Mouse (Mus musculus): ENCODE data around the gene Gm26602. TPM values are rescaled to one million over a fixed set of nuclear protein-coding genes. Genes with fewer than 3 reads are reported as not detected.

The Gm26602 gene
- polyA plus RNA-seq, 1 experiment from 2014 or later, result not detected

GRCm38 (mm10) chr10:79937775-79938526 is 27.3 kb downstream of the Gm26602 start:
- DNase-seq (ENCODE audit: low read depth, low spot score) (no peak), ATAC-seq (no peak)
- POLR2A ChIA-PET, result no interaction called here
- no peaks in the 10 kb centered on the region for H3K27me3 ChIP-seq
- in situ Hi-C loops (cut with MboI; ENCODE audit: low pct_unique_long_range_greater_than_20kb), result no loop called here
- CTCF ChIA-PET, result interaction anchor here (1.3 to 2.5 kb wide), 2 partner anchors 13 to 20 kb away, joined by 4 to 8 read pairs; no protein-coding TSS in a partner anchor
- TF ChIP-seq CTCF (IDR thresholded peaks at IDR 0.05), result no peak

GRCm38 (mm10) chr10:79940749-79941148 is 30.1 kb downstream of the Gm26602 start:
- CTCF ChIA-PET, result interaction anchor here (1.5 kb wide), 1 partner anchor 10 kb away, joined by 4 read pairs; no protein-coding TSS in a partner anchor
- ATAC-seq (no peak), DNase-seq (ENCODE audit: low read depth, low spot score) (no peak)
- TF ChIP-seq CTCF (IDR thresholded peaks at IDR 0.05), result no peak
- in situ Hi-C loops (cut with MboI; ENCODE audit: low pct_unique_long_range_greater_than_20kb), result no loop called here
- POLR2A ChIA-PET, result interaction anchor here (0.6 to 1.6 kb wide), 3 partner anchors 13 to 70 kb away, joined by 3 to 6 read pairs (median 5); no protein-coding TSS in a partner anchor
- no peaks in the 10 kb centered on the region for H3K27me3 ChIP-seq

GRCm38 (mm10) chr10:79942988-79943387 is 32.3 kb downstream of the Gm26602 start:
- ChIA-PET CTCF (interaction anchor here (1.3 kb wide), 1 partner anchor 15 kb away, joined by 3 read pairs; no protein-coding TSS in a partner anchor), POLR2A (interaction anchor here (0.7 kb wide), 1 partner anchor 34 kb away, joined by 5 read pairs; no protein-coding TSS in a partner anchor)
- TF ChIP-seq CTCF (IDR thresholded peaks at IDR 0.05), result no peak
- DNase-seq (ENCODE audit: low read depth, low spot score) (no peak), ATAC-seq (no peak)
- no peaks in the 10 kb centered on the region for H3K27me3 ChIP-seq
- in situ Hi-C loops (cut with MboI; ENCODE audit: low pct_unique_long_range_greater_than_20kb), result no loop called here

GRCm38 (mm10) chr10:79943471-79943901 is 32.8 kb downstream of the Gm26602 start:
- POLR2A ChIA-PET, result no interaction called here
- no peak for TF ChIP-seq CTCF (IDR thresholded peaks at IDR 0.05)
- in situ Hi-C loops (cut with MboI; ENCODE audit: low pct_unique_long_range_greater_than_20kb), result no loop called here
- no peaks in the 10 kb centered on the region for H3K27me3 ChIP-seq
- ATAC-seq, result no peak
- DNase-seq (ENCODE audit: low read depth, low spot score), result no peak
- CTCF ChIA-PET, result interaction anchor here (1.3 kb wide), 1 partner anchor 14 kb away, joined by 3 read pairs; no protein-coding TSS in a partner anchor

GRCm38 (mm10) chr10:79945507-79946234 is 35.0 kb downstream of the Gm26602 start:
- in situ Hi-C loops (cut with MboI; ENCODE audit: low pct_unique_long_range_greater_than_20kb), result no loop called here
- POLR2A ChIA-PET, result interaction anchor here (0.6 to 1.5 kb wide), 3 partner anchors 10 to 216 kb away, joined by 3 to 10 read pairs (median 5); no protein-coding TSS in a partner anchor
- TF ChIP-seq CTCF (IDR thresholded peaks at IDR 0.05), result no peak
- H3K27me3 ChIP-seq, result no peaks in the 10 kb centered on the region
- CTCF ChIA-PET, result interaction anchor here (1.2 to 2.0 kb wide), 3 partner anchors 10 to 14 kb away, joined by 3 to 6 read pairs (median 6); partner anchors contain the start of gene Wdr18
- peak; percentile 75 for DNase-seq (ENCODE audit: low read depth, low spot score)
- ATAC-seq, result peak; percentile 71

- DNase-seq (ENCODE audit: low read depth, low spot score), result no peak
- CTCF ChIA-PET, result interaction anchor here (1.2 to 2.0 kb wide), 3 partner anchors 9 to 13 kb away, joined by 3 to 6 read pairs (median 6); partner anchors contain the start of gene Wdr18
- no peak for TF ChIP-seq CTCF (IDR thresholded peaks at IDR 0.05)
- H3K27me3 ChIP-seq, result no peaks in the 10 kb centered on the region
- ATAC-seq, result no peak
- POLR2A ChIA-PET, result interaction anchor here (0.7 to 1.3 kb wide), 2 partner anchors 9 to 11 kb away, joined by 4 to 5 read pairs; no protein-coding TSS in a partner anchor
- in situ Hi-C loops (cut with MboI; ENCODE audit: low pct_unique_long_range_greater_than_20kb), result no loop called here
These were observed 36.2 kb downstream of the Gm26602 start for GRCm38 (mm10) chr10:79946752-79947322.

- POLR2A ChIA-PET, result interaction anchor here (0.7 kb wide), 1 partner anchor 10 kb away, joined by 4 read pairs; no protein-coding TSS in a partner anchor
These were observed 36.8 kb downstream of the Gm26602 start for GRCm38 (mm10) chr10:79947502-79947901.

GRCm38 (mm10) chr10:79949873-79950272 is 39.2 kb downstream of the Gm26602 start:
- no peaks in the 10 kb centered on the region for H3K27me3 ChIP-seq
- CTCF ChIA-PET, result interaction anchor here (0.9 to 2.7 kb wide), 4 partner anchors 8 to 24 kb away, joined by 4 to 13 read pairs (median 4); partner anchors contain the start of gene Wdr18
- in situ Hi-C loops (cut with MboI; ENCODE audit: low pct_unique_long_range_greater_than_20kb), result loop anchor here (10.0 kb wide), 1 partner anchor 115 kb away; no protein-coding TSS in a partner anchor
- DNase-seq (ENCODE audit: low read depth, low spot score), result no peak
- no peak for ATAC-seq
- POLR2A ChIA-PET, result interaction anchor here (1.2 to 3.0 kb wide), 3 partner anchors 8 to 22 kb away, joined by 3 to 8 read pairs (median 5); no protein-coding TSS in a partner anchor
- no peak for TF ChIP-seq CTCF (IDR thresholded peaks at IDR 0.05)

More at GRCm38 (mm10) chr10:79947502-79947901, 36.8 kb downstream of the Gm26602 start:
- no peak for TF ChIP-seq CTCF (IDR thresholded peaks at IDR 0.05)
- CTCF ChIA-PET, result interaction anchor here (1.7 to 2.0 kb wide), 2 partner anchors 10 to 12 kb away, joined by 6 read pairs; partner anchors contain the start of gene Wdr18
- ATAC-seq (no peak), DNase-seq (ENCODE audit: low read depth, low spot score) (no peak)
- no peaks in the 10 kb centered on the region for H3K27me3 ChIP-seq
- in situ Hi-C loops (cut with MboI; ENCODE audit: low pct_unique_long_range_greater_than_20kb), result no loop called here

GRCm38 (mm10) chr10:79950661-79951060 is 40.0 kb downstream of the Gm26602 start:
- DNase-seq (ENCODE audit: low read depth, low spot score), result no peak
- no peak for ATAC-seq
- ChIA-PET POLR2A (interaction anchor here (0.5 to 3.0 kb wide), 5 partner anchors 8 to 71 kb away, joined by 3 to 8 read pairs (median 3); no protein-coding TSS in a partner anchor), CTCF (interaction anchor here (0.9 to 2.7 kb wide), 4 partner anchors 9 to 25 kb away, joined by 3 to 13 read pairs (median 4); partner anchors contain the start of gene Wdr18)
- in situ Hi-C loops (cut with MboI; ENCODE audit: low pct_unique_long_range_greater_than_20kb), result loop anchor here (10.0 kb wide), 1 partner anchor 116 kb away; no protein-coding TSS in a partner anchor
- TF ChIP-seq CTCF (IDR thresholded peaks at IDR 0.05), result no peak
- H3K27me3 ChIP-seq, result no peaks in the 10 kb centered on the region

Data from Patski (cell line).